Mouse (Mus musculus) E14TG2a.4 (cell line): ENCODE measurements around the gene Gm12830.

Source experiments
- CTCF ChIP-seq: conservative IDR thresholded peaks from 2 replicates; pipeline ENCODE4 v1.5.1; 2014; ENCODE audit warnings: low read length
- NANOG ChIP-seq: IDR thresholded peaks from 2 replicates; pipeline ENCODE4 v1.6.1; 2014; ENCODE audit warnings: borderline replicate concordance, low read length, mixed read lengths
- POU5F1 ChIP-seq: IDR thresholded peaks from 2 replicates; pipeline ENCODE4 v1.6.1; 2014; ENCODE audit warnings: low read length, borderline replicate concordance

DNA sequence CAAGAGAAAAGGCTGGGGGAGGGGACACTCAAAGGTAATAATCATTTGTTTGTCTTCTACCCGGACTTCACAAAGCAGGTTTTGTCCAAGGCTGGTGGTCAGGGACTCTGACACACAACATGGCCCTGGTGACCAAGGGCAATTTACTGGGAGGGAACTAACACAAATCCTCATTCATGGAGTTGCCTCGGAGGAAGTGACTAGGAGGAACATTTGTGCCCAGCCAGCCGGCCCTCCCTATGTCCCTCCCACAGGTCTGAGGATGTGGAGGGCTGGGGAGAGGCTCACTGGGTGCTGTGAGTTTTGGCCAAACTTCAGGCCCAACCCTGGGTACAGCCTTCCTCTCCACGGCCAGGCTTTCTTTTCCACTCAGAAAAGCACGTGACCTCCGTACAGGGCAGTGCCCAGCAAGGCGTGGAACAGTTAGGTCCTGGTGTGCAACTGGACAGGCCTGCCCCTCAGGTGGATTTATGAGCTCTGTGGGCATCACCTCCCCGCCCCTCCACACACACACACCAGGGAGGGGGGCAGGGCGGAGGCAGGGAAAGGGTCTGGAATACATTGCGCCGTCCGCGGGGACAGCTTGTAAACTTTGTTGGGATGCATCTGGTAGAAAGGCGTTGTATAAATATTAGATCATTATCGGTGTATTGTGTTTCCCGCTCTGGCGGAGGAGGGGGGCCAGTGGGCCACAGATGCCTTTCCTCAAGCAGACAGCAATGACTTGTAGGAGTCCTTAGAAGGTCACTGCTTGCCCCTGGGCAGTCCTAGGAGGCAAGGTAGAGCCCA is 41.6 kb upstream of the Gm12830 start:
- no peak for TF ChIP-seq CTCF
- TF ChIP-seq POU5F1 = no peak
- no peak for TF ChIP-seq NANOG
